Mouse (Mus musculus) bone marrow macrophage, adult 2 months (primary cell): ENCODE data around the gene Zg16.

Experiments used
- CTCF ChIP-seq: IDR thresholded peaks from 2 replicates; pipeline ENCODE4 v1.5.1; 2012; ENCODE audit warnings: low read depth, mild to moderate bottlenecking, low read length, moderate library complexity
- POLR2A ChIP-seq: IDR thresholded peaks from 2 replicates; pipeline ENCODE4 v1.6.1; 2012; ENCODE audit warnings: mild to moderate bottlenecking, low read depth, low read length, borderline replicate concordance

GRCm38 (mm10) chr7:127117948-127118347, 30.8 kb upstream of the Zg16 start:
- TF ChIP-seq POLR2A (no peak), CTCF (no peak; the same call in 1 of the 2 replicates)
